Mouse (Mus musculus) ES-Bruce4 (cell line): ENCODE data around the gene Ncf1. TPM values are rescaled to one million over a fixed set of nuclear protein-coding genes. Genes with fewer than 3 reads are reported as not detected.

Experiments used
- H3K27ac ChIP-seq: 2 replicates; pipeline ENCODE4 v1.5.1; 2012; ENCODE audit warnings: low read length, inconsistent platforms; ENCODE audit not compliant: insufficient read depth
- H3K27me3 ChIP-seq: 2 replicates; pipeline ENCODE4 v1.6.1; 2012; ENCODE audit warnings: mild to moderate bottlenecking, low read length, inconsistent platforms; ENCODE audit not compliant: control insufficient read depth, poor library complexity, insufficient read depth, severe bottlenecking
- H3K36me3 ChIP-seq: 2 replicates; pipeline ENCODE4 v1.6.1; 2012; ENCODE audit warnings: inconsistent platforms, mild to moderate bottlenecking, low read length, moderate library complexity; ENCODE audit not compliant: control insufficient read depth, poor library complexity, insufficient read depth, severe bottlenecking
- H3K4me1 ChIP-seq: one replicate; pipeline ENCODE4 v1.8.1; 2011; ENCODE audit warnings: low read length; ENCODE audit not compliant: control insufficient read depth, insufficient read depth
- H3K4me3 ChIP-seq: 2 replicates; pipeline ENCODE4 v1.5.1; 2011; ENCODE audit warnings: low read depth, mild to moderate bottlenecking, low read length
- H3K9ac ChIP-seq: 2 replicates; pipeline ENCODE4 v1.6.1; 2012; ENCODE audit warnings: low read depth, mild to moderate bottlenecking, inconsistent platforms; ENCODE audit not compliant: poor library complexity, severe bottlenecking
- H3K9me3 ChIP-seq: replicated peaks from 2 replicates; pipeline ENCODE4 v1.6.1; 2012; ENCODE audit warnings: mild to moderate bottlenecking, low read length, inconsistent platforms; ENCODE audit not compliant: control insufficient read depth, poor library complexity, insufficient read depth, severe bottlenecking
- CTCF ChIP-seq: IDR thresholded peaks from one replicate; pipeline ENCODE4 v1.8.1; 2011; ENCODE audit warnings: low read depth, low read length
- EP300 ChIP-seq: IDR thresholded peaks from 2 replicates; pipeline ENCODE4 v1.6.1; 2011; ENCODE audit warnings: low read depth, low read length; ENCODE audit not compliant: insufficient read depth
- POLR2A ChIP-seq: IDR thresholded peaks from one replicate; pipeline ENCODE4 v1.8.1; 2011; ENCODE audit warnings: low read length; ENCODE audit not compliant: insufficient read depth
- polyA plus RNA-seq: library from polyadenylated mRNA; stranded (reverse); fragments of >200 nt; gene quantifications from 2 replicates; pipeline ENCODE4 v1.2.4, GENCODE M21; 2011; ENCODE audit warnings: low read depth; ENCODE audit not compliant: missing spikeins, insufficient read depth, insufficient read length

Gene Ncf1
- polyA plus RNA-seq, 1 experiment = not detected

DNA sequence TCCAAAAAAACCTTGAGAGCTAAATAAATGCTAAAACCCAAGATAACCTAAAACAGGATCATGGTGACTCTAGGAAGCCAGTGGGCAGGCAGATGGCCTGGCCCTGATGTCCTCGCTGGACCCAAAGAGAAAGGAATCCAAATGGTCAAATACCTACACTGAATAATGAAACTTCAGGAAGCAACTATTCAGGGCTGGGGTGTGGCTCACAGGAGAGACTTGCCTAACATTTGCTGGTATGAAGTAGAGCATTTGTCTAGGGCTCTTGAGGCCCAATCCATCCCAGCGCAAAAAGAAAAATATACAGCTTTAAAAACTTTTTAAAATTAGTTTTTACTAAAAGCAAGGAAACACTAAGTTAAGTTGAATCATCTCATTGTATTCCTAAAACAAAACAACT, 29.5 kb upstream of the Ncf1 start:
- Histone ChIP-seq H3K4me1 (no peaks in the 10 kb centered on the region), H3K4me3 (no peak overlapping the region), H3K36me3 (peaks cover 39% of the 10 kb centered on the region), H3K9me3 (peaks cover 8% of the 10 kb centered on the region), H3K9ac (no peak overlapping the region), H3K27ac (no peak overlapping the region), H3K27me3 (no peaks in the 10 kb centered on the region)
- TF ChIP-seq EP300 (no peak), CTCF (no peak), POLR2A (no peak)

DNA sequence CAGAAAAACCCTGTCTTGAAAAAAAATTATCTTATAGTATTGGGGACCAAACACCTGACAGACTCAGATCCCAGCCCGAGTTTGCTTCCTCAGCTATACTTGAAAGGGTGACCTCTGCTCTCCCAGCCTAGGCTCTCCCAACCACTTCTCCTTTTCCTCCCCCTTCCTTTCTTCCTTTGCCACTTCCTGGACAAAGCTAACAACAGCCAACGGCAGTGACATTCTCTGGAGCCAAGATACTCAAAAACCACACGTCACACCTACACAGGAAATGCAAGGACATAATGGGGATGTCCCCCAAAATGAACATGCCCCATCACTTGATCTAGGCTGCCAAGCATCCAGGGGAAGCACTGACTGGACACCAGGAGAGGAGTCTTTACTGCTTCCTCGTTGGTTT, 29.0 kb upstream of the Ncf1 start:
- Histone ChIP-seq H3K27ac (no peak overlapping the region), H3K9ac (no peak overlapping the region), H3K36me3 (peaks cover 37% of the 10 kb centered on the region), H3K9me3 (peaks cover 8% of the 10 kb centered on the region), H3K4me1 (no peaks in the 10 kb centered on the region), H3K4me3 (no peak overlapping the region), H3K27me3 (no peaks in the 10 kb centered on the region)
- no peak for TF ChIP-seq EP300
- no peak for TF ChIP-seq CTCF
- TF ChIP-seq POLR2A = no peak

DNA sequence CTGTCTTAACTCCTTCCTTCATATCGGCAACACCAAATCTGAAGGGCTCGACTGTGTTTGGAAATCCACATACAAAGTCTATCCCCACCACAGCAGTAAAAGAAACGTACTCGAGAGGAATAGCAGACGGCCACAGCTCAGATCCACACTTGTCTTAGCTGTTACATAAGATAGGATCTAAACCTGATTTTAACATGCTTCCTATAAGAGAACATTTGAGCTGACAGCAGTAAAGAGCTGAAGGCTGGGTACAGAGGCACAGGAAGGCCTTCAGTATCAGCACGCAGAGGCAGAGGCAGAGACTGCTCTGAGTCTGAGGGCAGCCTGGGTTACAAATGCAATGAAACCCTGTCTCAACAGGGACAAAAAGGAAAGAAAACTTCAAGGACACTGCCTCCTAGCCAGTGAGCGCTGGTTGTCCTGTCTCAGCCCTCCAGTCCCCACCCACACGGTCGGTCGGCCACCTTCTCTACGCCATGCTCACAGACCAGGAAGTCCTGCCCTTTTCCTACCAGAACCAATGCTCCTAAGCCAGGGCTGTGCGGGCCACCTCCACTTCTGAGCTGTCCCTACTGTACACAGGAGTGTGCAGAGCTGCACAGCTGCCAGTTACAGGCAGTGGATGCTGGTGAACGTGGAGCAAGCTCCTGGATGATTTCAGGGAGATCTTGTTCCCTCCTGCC, 28.1 kb upstream of the Ncf1 start:
- H3K4me3 ChIP-seq = no peak overlapping the region
- peaks cover 32% of the 10 kb centered on the region for H3K36me3 ChIP-seq
- TF ChIP-seq EP300 (no peak), POLR2A (no peak), CTCF (no peak)
- no peak overlapping the region for H3K27ac ChIP-seq
- H3K4me1 ChIP-seq = no peaks in the 10 kb centered on the region
- no peak overlapping the region for H3K9ac ChIP-seq
- H3K27me3 ChIP-seq = no peaks in the 10 kb centered on the region
- H3K9me3 ChIP-seq = peaks cover 8% of the 10 kb centered on the region

DNA sequence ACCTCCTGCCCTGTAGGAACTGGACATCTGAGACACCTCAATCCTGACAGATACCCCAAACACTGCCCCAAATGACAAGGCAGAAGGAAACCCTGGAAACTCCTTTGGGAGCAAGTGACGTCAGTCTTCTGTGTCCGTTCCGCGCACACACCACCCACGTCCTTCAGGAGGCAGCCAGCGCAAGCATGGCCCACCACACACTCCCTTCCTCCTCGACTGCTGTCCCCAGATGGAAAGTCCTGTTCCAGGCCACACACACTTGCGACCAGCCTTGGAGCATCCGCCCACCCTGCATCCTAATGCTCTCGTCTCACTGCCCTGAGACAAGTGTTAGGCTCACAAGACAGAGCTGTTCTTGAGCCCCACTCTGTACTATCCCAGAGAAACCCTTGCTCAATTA, 25.9 kb upstream of the Ncf1 start:
- H3K9ac ChIP-seq = no peak overlapping the region
- no peak overlapping the region for H3K27ac ChIP-seq
- TF ChIP-seq CTCF (no peak), EP300 (no peak), POLR2A (no peak)
- no peaks in the 10 kb centered on the region for H3K4me1 ChIP-seq
- peaks cover 8% of the 10 kb centered on the region for H3K9me3 ChIP-seq
- no peak overlapping the region for H3K4me3 ChIP-seq
- H3K36me3 ChIP-seq = peaks cover 15% of the 10 kb centered on the region
- no peaks in the 10 kb centered on the region for H3K27me3 ChIP-seq

DNA sequence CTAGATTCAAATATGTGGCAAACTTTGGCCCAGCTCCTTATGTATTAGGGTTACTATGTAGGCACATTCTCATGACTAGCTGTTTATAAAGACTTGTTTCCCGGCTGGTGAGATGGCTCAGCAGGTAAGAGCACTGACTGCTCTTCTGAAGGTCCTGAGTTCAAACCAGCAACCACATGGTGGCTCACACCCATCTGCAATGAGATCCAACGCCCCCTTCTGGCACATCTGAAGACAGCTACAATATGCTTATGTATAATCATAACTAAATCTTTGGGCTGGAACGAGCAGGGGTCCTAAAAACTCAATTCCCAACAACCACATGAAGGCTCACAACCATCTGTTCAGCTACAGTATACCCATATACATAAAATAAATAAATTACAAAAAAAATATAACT, 24.4 kb upstream of the Ncf1 start:
- Histone ChIP-seq H3K9me3 (no peaks in the 10 kb centered on the region), H3K27me3 (no peaks in the 10 kb centered on the region)

DNA sequence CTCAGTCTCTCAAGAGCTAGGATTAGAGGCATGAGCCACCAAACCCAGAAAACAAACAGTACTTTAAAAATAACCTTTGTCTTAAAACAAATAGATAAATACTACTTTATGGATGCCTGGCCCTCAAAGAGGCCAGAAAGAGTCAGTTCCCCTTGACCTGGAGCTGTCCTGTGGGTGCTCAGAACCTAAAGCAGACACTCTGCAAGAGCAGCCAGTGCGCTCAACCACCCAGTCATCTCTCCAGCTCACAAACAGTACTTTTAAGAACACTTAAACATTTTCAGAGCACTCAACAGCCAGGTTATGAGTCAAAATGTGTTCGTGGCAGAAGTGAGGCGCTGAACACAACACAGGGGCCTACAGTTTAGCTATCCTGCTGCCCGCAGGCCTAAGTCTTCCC, 21.7 kb upstream of the Ncf1 start:
- Histone ChIP-seq H3K4me1 (no peaks in the 10 kb centered on the region), H3K4me3 (no peak overlapping the region), H3K27ac (no peak overlapping the region), H3K9ac (no peak overlapping the region), H3K36me3 (peaks cover 31% of the 10 kb centered on the region), H3K27me3 (no peaks in the 10 kb centered on the region), H3K9me3 (no peaks in the 10 kb centered on the region)
- no peak for TF ChIP-seq CTCF
- TF ChIP-seq EP300 = no peak
- TF ChIP-seq POLR2A = no peak

More for the DNA sequence above, 24.4 kb upstream of the Ncf1 start:
- no peaks in the 10 kb centered on the region for H3K4me1 ChIP-seq
- H3K9ac ChIP-seq = no peak overlapping the region
- H3K27ac ChIP-seq = no peak overlapping the region
- no peak for TF ChIP-seq EP300
- peak; percentile 32 for TF ChIP-seq CTCF
- peaks cover 16% of the 10 kb centered on the region for H3K36me3 ChIP-seq
- H3K4me3 ChIP-seq = no peak overlapping the region
